Mouse (Mus musculus): ENCODE measurements around the gene Skap2. TPM values are rescaled to one million over a fixed set of nuclear protein-coding genes. Genes with fewer than 3 reads are reported as not detected.

Gene Skap2
- polyA plus RNA-seq, 1 experiment from 2014 or later = 35.5 TPM

DNA sequence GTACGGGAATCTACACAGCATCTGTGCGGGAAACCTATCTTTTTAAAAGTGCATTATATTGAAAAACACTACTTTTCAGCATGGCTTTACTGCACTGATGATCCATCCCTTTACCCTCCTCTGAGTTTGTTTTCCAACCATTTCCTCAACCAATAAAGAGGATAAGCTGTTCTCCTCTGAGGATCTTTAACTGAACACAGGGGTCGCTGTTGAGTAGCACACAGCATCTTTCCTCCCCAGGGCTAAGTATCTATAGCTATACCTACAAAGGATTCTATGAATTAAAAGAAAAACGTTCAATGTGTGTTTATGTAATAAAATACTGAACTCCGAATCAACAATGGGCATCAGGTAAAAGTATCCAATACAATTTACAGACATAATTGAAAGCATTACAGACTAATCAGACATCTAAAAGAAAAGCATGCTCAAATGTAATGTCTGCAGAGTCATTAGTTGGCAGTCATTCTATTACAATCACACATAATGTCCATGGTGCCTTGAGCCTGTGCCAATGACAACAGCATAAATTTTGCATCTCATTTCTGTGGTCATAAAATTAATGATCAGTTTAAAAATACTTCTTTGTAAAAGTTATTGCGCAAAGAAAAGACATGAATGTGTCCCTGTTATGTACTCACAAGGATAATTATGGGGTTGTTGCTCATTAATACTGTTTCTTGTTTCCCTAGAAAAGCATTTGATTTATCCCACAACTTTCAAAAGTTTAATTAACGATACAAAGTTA, 13.8 kb downstream of the Skap2 start:
- H3K36me3 ChIP-seq (ENCODE audit: control insufficient read depth, insufficient read depth, low read length) = no peaks in the 10 kb centered on the region
- no peak overlapping the region for H3K9ac ChIP-seq (ENCODE audit: low read depth, low read length)
- no peaks in the 10 kb centered on the region; the same call in 1 of the 2 replicates for H3K27me3 ChIP-seq (replicated peaks; ENCODE audit: control insufficient read depth, insufficient read depth, low read length)
- WGBS = 58% methylated on average over 7 of the region's 7 CpGs
- ATAC-seq (replicated peaks; ENCODE audit: low FRiP score) (no peak), DNase-seq (ENCODE audit: low spot score) (no peak)
- no peak overlapping the region for H3K4me3 ChIP-seq (ENCODE audit: low read depth, low read length)
- no peaks in the 10 kb centered on the region for H3K4me1 ChIP-seq (replicated peaks; ENCODE audit: control insufficient read depth, insufficient read depth, low read length)
- H3K27ac ChIP-seq (ENCODE audit: low read depth, low read length) = no peak overlapping the region
- H3K9me3 ChIP-seq (ENCODE audit: control insufficient read depth, low read length) = no peaks in the 10 kb centered on the region
- no peak overlapping the region for H3K4me2 ChIP-seq

DNA sequence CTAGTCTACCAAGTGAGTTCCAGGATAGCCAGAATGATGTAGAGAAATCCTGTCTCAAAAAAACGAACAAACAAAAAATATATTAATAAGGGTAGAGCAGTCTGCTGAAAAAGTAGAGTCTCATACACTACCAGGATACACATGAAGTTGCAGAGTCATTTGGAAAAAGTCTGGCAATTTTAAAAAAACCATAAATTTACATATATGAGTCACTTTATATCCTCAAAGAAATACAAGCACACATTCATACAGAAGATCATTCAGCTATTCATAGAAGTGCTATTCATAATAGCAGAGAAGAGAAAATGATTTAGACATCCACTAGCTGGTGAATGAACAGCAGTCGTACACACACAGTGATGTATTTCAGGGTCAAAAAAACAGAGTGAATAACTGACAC, 24.4 kb downstream of the Skap2 start:
- Histone ChIP-seq H3K36me3 (ENCODE audit: control insufficient read depth, insufficient read depth, low read length) (no peaks in the 10 kb centered on the region), H3K4me1 (replicated peaks; ENCODE audit: control insufficient read depth, insufficient read depth, low read length) (no peaks in the 10 kb centered on the region), H3K9me3 (ENCODE audit: control insufficient read depth, low read length) (no peaks in the 10 kb centered on the region), H3K27me3 (replicated peaks; ENCODE audit: control insufficient read depth, insufficient read depth, low read length) (no peaks in the 10 kb centered on the region), H3K4me3 (ENCODE audit: low read depth, low read length) (no peak overlapping the region), H3K9ac (ENCODE audit: low read depth, low read length) (no peak overlapping the region), H3K27ac (ENCODE audit: low read depth, low read length) (no peak overlapping the region), H3K4me2 (no peak overlapping the region)
- 81% methylated on average over 2 of the region's 2 CpGs for WGBS
- ATAC-seq (replicated peaks; ENCODE audit: low FRiP score) (no peak), DNase-seq (ENCODE audit: low spot score) (no peak)

DNA sequence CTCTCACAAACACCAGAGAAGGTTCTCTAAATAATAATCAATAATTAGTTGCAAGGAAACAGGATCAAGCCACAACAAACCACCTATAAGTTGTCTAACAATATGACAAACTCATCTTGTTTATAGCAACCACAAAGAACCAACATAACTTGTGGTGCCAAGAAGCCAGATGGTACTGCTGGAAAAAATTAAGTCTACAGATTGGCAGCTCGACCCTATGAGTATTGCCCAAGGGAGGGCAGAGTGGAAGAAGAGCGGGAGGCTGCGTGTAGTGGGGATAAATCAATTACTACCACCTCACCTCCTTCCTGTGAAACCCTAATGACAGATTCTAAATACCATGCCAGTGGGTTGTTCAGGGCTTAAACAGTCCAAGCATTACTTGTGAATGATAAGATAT, 34.7 kb downstream of the Skap2 start:
- ATAC-seq (replicated peaks; ENCODE audit: low FRiP score) = no peak
- Histone ChIP-seq H3K4me3 (ENCODE audit: low read depth, low read length) (no peak overlapping the region), H3K27ac (ENCODE audit: low read depth, low read length) (no peak overlapping the region), H3K4me1 (replicated peaks; ENCODE audit: control insufficient read depth, insufficient read depth, low read length) (no peaks in the 10 kb centered on the region), H3K9ac (ENCODE audit: low read depth, low read length) (no peak overlapping the region), H3K36me3 (ENCODE audit: control insufficient read depth, insufficient read depth, low read length) (no peaks in the 10 kb centered on the region), H3K9me3 (ENCODE audit: control insufficient read depth, low read length) (no peaks in the 10 kb centered on the region), H3K27me3 (replicated peaks; ENCODE audit: control insufficient read depth, insufficient read depth, low read length) (no peaks in the 10 kb centered on the region), H3K4me2 (no peak overlapping the region)
- DNase-seq (ENCODE audit: low spot score) = no peak
- WGBS = 70% methylated on average over 3 of the region's 3 CpGs

DNA sequence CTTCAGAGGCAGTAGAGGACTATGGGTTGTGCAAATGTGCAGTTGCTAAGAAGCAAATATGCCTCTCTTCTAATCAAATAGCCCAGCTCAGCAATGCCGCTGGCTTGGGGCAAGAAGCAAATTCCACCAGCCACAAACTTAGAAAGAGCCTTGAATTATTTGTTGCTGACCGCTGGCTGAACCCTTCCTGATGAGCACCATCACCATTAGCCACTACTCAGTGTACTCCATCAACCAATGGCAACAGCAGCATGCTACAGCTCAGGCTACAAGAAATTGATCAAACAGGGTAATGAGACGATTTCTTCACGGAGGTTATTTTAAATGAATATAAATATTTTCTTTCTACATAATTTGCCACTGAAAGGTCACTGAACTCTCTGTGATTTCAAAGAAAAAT, 36.6 kb downstream of the Skap2 start:
- H3K27me3 ChIP-seq (replicated peaks; ENCODE audit: control insufficient read depth, insufficient read depth, low read length) = no peaks in the 10 kb centered on the region
- H3K9ac ChIP-seq (ENCODE audit: low read depth, low read length) = no peak overlapping the region
- H3K4me2 ChIP-seq = no peak overlapping the region
- DNase-seq (ENCODE audit: low spot score) = no peak
- no peaks in the 10 kb centered on the region for H3K9me3 ChIP-seq (ENCODE audit: control insufficient read depth, low read length)
- ATAC-seq (replicated peaks; ENCODE audit: low FRiP score) = no peak
- no peak overlapping the region for H3K4me3 ChIP-seq (ENCODE audit: low read depth, low read length)
- WGBS = 68% methylated on average over 4 of the region's 4 CpGs
- no peak overlapping the region for H3K27ac ChIP-seq (ENCODE audit: low read depth, low read length)
- no peaks in the 10 kb centered on the region for H3K36me3 ChIP-seq (ENCODE audit: control insufficient read depth, insufficient read depth, low read length)
- H3K4me1 ChIP-seq (replicated peaks; ENCODE audit: control insufficient read depth, insufficient read depth, low read length) = no peaks in the 10 kb centered on the region

DNA sequence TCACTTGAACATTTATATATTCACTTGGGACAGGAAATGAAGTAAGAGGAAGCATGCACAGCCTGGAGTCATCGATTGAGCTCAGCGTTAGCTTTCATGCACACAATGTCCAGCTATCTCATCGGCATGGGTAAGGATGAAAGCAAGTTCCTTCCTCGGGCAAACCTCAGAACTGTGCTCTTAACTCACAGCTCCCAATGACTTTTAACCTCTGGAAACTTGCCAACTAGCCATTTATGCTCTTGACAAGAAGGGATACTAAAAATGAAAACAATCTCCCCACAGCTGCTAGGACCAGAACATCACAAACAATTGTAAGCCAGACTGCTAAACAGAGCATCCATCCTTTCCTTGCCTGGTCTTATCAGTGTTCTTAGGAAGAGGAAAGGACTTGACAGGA, 53.4 kb downstream of the Skap2 start:
- DNase-seq (ENCODE audit: low spot score) (no peak), ATAC-seq (replicated peaks; ENCODE audit: low FRiP score) (no peak)
- H3K4me1 ChIP-seq (replicated peaks; ENCODE audit: control insufficient read depth, insufficient read depth, low read length) = peaks cover 4% of the 10 kb centered on the region; the same call in 1 of the 2 replicates
- H3K4me3 ChIP-seq (ENCODE audit: low read depth, low read length) = no peak overlapping the region
- H3K9ac ChIP-seq (ENCODE audit: low read depth, low read length) = no peak overlapping the region
- H3K4me2 ChIP-seq = no peak overlapping the region
- H3K9me3 ChIP-seq (ENCODE audit: control insufficient read depth, low read length) = no peaks in the 10 kb centered on the region
- H3K27me3 ChIP-seq (replicated peaks; ENCODE audit: control insufficient read depth, insufficient read depth, low read length) = no peaks in the 10 kb centered on the region
- no peaks in the 10 kb centered on the region for H3K36me3 ChIP-seq (ENCODE audit: control insufficient read depth, insufficient read depth, low read length)
- H3K27ac ChIP-seq (ENCODE audit: low read depth, low read length) = no peak overlapping the region
- 44% methylated on average over 4 of the region's 4 CpGs for WGBS

DNA sequence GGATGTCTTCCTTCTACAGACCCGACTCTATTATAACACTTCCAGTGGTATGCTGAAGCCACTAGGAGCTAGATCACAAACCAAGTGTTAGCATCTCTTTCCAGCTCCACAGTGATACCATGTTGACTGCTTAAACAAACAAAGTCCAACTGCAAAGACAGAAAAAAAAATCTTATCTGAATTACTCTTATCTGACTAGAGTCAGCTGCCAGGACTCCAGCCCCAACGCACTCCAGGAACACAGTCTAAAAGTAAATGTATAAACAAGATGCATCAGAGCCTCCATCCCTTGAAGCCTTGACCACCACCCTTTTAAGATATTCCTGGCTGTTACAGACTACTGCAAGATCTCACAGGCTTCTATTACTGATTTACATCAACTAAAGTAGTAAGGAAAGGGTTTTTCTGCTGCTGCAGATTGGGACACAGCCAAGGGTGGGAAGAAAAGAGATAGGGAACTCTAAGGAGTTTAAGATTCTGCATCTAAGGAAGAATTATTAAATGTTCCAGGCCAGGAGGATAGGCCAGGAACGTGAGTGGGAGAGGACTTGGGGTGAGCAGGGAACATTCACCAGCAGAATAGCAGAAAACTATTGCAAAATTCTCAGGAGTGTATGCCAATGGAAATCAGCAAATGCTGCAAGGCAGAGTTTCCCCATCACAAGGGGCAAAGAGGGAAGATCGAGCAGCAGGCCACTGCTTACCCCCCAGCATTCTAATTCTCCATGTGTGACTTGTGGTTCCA, 56.1 kb downstream of the Skap2 start:
- no peak for DNase-seq (ENCODE audit: low spot score)
- ATAC-seq (replicated peaks; ENCODE audit: low FRiP score) = no peak
- Histone ChIP-seq H3K4me1 (replicated peaks; ENCODE audit: control insufficient read depth, insufficient read depth, low read length) (peaks cover 4% of the 10 kb centered on the region; the same call in 1 of the 2 replicates), H3K27ac (ENCODE audit: low read depth, low read length) (no peak overlapping the region), H3K27me3 (replicated peaks; ENCODE audit: control insufficient read depth, insufficient read depth, low read length) (no peaks in the 10 kb centered on the region), H3K4me3 (ENCODE audit: low read depth, low read length) (no peak overlapping the region), H3K9ac (ENCODE audit: low read depth, low read length) (no peak overlapping the region), H3K9me3 (ENCODE audit: control insufficient read depth, low read length) (no peaks in the 10 kb centered on the region), H3K36me3 (ENCODE audit: control insufficient read depth, insufficient read depth, low read length) (no peaks in the 10 kb centered on the region), H3K4me2 (no peak overlapping the region)
- 47% methylated on average over 4 of the region's 4 CpGs for WGBS

DNA sequence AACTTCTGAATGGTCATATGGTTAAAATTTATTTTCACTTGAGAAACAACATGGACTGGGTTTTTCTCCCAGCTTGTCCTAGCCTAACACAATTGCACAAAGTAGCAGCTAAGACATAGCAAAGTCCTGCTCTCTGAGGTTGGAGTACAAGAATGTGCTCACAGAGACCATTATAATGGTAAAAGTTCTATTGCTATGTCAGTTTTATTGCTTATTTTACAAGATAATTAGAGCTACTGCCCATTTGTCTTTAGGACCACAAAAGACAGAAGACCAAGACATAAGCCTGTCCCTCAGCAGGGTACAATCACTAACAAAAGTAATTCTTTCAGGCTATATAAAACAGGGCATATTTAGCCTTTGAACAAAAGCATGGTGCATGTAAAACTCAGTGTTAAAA, 64.7 kb downstream of the Skap2 start:
- H3K4me3 ChIP-seq (ENCODE audit: low read depth, low read length) = no peak overlapping the region
- ATAC-seq (replicated peaks; ENCODE audit: low FRiP score) = no peak

DNA sequence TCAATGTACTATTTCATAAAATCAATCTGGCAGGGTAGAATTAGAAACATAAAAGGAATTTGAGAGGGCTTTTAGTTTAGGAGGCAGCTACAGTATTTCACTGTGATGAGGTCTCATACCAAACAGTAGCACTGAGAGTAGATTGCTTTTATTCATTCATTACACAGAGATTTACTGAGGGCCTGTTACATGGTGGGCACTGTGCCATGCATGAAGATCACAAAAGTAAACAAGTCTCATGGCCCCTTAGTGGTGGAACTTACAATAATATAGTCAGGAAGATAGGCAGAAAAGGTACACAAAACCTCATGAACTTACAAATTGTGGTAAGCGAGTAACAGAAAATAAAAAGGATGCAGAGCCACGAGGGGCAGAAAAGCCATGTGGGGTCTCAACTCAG, 67.4 kb downstream of the Skap2 start:
- H3K4me1 ChIP-seq (replicated peaks; ENCODE audit: control insufficient read depth, insufficient read depth, low read length) = no peaks in the 10 kb centered on the region
- H3K27ac ChIP-seq (ENCODE audit: low read depth, low read length) = no peak overlapping the region
- H3K27me3 ChIP-seq (replicated peaks; ENCODE audit: control insufficient read depth, insufficient read depth, low read length) = no peaks in the 10 kb centered on the region
- no peak overlapping the region for H3K9ac ChIP-seq (ENCODE audit: low read depth, low read length)
- DNase-seq (ENCODE audit: low spot score) (no peak), ATAC-seq (replicated peaks; ENCODE audit: low FRiP score) (no peak)
- no peak overlapping the region for H3K4me2 ChIP-seq
- no peak overlapping the region for H3K4me3 ChIP-seq (ENCODE audit: low read depth, low read length)
- 82% methylated on average over 2 of the region's 2 CpGs for WGBS
- no peaks in the 10 kb centered on the region for H3K36me3 ChIP-seq (ENCODE audit: control insufficient read depth, insufficient read depth, low read length)
- H3K9me3 ChIP-seq (ENCODE audit: control insufficient read depth, low read length) = no peaks in the 10 kb centered on the region

More for the DNA sequence above, 64.7 kb downstream of the Skap2 start:
- no peak overlapping the region for H3K4me2 ChIP-seq
- no peaks in the 10 kb centered on the region for H3K36me3 ChIP-seq (ENCODE audit: control insufficient read depth, insufficient read depth, low read length)
- no peaks in the 10 kb centered on the region for H3K4me1 ChIP-seq (replicated peaks; ENCODE audit: control insufficient read depth, insufficient read depth, low read length)
- no peak overlapping the region for H3K9ac ChIP-seq (ENCODE audit: low read depth, low read length)
- H3K9me3 ChIP-seq (ENCODE audit: control insufficient read depth, low read length) = no peaks in the 10 kb centered on the region
- H3K27me3 ChIP-seq (replicated peaks; ENCODE audit: control insufficient read depth, insufficient read depth, low read length) = no peaks in the 10 kb centered on the region
- DNase-seq (ENCODE audit: low spot score) = no peak
- H3K27ac ChIP-seq (ENCODE audit: low read depth, low read length) = no peak overlapping the region

DNA sequence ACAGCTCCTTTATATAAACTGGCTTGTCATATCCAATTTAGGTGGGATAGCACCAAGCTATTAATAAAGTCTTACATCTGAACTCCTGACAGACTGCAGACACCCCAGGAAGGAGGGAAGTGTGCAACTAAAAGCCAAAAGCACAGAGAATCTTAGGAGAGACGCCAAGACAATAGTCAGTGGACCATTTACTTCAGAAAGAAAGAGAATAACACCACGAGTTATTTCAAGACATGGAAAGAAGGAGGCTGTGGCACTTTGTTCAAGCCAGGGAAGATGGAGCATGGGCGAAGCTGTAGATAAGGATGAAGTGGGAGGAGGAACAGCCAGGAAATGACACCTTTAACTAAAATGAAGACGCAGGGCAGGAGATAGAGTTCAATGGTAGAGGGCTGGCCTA, 78.4 kb downstream of the Skap2 start:
- DNase-seq (ENCODE audit: low spot score) (no peak), ATAC-seq (replicated peaks; ENCODE audit: low FRiP score) (no peak)
- Histone ChIP-seq H3K9ac (ENCODE audit: low read depth, low read length) (no peak overlapping the region), H3K27me3 (replicated peaks; ENCODE audit: control insufficient read depth, insufficient read depth, low read length) (no peaks in the 10 kb centered on the region), H3K27ac (ENCODE audit: low read depth, low read length) (no peak overlapping the region), H3K4me1 (replicated peaks; ENCODE audit: control insufficient read depth, insufficient read depth, low read length) (no peaks in the 10 kb centered on the region), H3K36me3 (ENCODE audit: control insufficient read depth, insufficient read depth, low read length) (no peaks in the 10 kb centered on the region), H3K4me2 (no peak overlapping the region), H3K9me3 (ENCODE audit: control insufficient read depth, low read length) (no peaks in the 10 kb centered on the region), H3K4me3 (ENCODE audit: low read depth, low read length) (no peak overlapping the region)
- 38% methylated on average over 4 of the region's 4 CpGs for WGBS

Data from liver, embryonic 11.5 days (tissue).